Mouse (Mus musculus) R1 (cell line): ENCODE results near the gene 4930583I09Rik.

Experiments used
- DNase-seq: peaks from one replicate; pipeline ENCODE4 v3.0.0-alpha.2; 2018; ENCODE audit warnings: low read depth, low spot score

Gene 4930583I09Rik

DNA sequence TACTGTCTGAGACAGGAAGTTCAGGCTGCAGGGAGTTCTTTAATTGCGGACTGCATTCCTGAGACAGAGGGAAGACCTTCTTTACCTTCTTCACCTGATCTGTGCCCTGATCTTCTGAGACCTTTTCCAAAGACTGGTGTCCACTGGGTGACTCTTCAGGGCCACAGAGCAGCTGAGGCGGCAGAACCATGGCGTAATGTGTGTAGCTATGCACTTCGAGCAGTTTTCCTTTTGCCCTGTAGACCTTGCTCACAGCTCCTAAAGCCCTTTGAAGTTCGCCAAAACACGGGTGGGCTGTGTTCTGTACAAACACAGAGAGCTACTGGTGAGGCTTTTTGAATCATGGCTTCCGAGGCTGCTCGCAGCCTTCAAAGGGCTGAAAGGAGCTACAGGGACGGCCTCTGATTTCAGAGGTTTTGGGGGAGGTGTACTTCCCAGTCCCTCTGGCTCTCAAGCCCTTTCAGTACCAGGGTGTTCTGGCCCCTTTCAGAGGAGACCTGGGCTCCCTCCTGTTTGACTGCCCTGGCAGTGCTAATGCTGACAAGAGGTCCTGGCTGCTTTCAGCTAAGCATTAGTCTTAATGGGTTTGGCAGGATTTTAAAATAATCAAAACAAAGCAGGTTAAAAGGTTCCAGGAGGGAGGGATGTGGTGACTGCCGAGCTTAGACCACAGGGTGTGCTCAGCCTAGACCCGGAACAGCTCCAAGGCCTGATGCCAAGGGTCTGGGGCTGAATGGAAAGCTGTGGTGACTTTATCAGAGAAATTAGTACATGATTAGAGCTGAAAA, 33.5 kb downstream of the 4930583I09Rik start:
- peak; percentile 66 for DNase-seq

DNA sequence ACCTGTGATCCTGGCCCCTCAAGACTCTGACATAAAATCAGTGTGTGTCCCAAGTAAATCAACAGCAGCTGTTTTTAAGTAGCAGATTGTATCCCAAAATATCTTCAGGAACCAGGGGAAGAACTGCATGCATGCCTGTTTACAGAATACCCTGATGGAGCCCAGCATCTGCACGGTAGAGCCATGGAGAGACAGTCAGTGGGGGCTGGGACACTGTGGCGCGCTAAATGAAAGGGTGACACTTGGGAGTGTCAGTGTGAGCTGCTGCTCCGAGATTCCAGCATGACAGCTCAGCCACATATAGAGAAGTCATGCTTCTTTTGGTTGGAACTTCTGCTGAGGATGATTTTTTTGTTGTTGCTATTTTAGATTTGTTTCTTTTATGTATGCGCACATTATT, 43.2 kb downstream of the 4930583I09Rik start:
- no peak for DNase-seq

DNA sequence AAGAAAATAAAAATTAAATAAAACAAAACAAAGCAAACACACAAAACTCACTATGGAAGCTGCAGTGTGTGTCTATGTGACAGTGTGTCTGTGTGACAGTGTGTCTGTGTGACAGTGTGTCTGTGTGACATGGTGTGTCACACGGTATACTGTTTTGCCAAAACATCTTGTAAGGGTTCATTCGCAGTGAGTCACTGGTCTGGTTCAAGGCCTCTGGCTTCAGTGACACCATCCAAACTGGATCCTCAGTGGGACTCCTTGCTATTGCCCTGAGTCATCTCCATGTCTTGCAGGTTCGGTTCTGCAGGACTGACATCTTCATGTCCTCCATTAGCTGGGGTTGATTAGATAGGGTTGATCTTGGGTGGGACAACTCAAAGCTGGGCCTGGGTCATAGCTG, 43.8 kb downstream of the 4930583I09Rik start:
- DNase-seq, result no peak

DNA sequence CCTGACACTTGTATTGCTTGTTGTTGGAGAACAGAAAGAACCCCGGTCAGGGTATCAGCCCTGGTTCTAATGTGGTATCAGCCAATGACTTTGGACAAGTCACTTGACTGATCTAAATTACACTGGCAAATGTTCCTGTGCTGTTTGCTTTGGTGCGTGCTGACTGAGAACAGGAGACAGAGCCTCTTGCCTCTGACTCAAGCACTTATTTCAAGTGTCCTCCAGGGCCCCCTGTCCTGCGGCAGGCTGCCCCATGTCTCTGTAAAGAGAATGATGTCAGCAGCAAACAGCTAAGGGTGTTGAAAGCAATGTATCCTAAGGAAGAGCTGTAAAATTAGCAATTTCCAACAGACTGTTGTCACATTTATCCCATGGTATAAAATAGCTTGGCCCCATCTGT, 46.7 kb downstream of the 4930583I09Rik start:
- DNase-seq, result no peak

DNA sequence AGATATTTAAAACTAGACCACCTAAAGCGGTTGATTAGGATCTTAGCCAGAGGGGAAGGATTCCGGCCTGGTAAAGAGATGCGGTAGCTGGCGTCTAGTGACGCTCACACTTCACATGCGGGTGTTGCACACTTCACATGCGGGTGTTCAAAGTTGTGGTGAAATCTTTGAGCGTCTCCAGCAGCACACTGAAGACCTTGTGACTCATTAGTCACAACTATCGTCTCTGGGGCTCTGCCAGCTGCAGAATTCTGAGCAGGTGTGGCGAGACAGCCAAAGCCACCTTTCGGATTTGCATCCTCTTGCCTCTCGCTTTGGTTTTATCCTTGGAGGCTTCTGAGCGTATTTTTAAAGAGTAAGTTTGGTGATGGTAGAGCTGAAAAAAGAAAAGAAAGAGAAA, 47.6 kb downstream of the 4930583I09Rik start:
- DNase-seq, result no peak

DNA sequence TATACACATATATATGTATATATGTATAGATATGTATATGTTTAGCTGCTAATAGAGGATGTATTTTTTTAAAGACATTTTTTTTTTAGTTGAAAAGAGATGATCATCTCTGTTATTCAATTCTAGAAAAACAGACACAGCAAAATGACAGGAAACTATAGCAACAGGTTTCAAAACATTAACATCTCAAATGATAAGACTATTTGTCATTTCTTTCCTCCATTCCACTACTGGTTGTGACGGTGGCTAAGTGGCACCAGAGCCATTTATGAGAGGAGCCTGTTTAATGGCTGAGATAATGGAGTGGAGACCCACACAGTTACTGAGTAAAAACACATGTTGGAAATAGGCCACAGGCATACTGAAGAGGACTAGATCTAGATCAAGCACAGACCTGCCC, 49.9 kb downstream of the 4930583I09Rik start:
- DNase-seq, result no peak
